Mouse (Mus musculus) mouse trophoblast stem cell (cell line): ENCODE data around the gene Acat2.
"Not testable (repeated sequence)": the region's sequence is repeated elsewhere in the genome, so short reads cannot be mapped to it uniquely, and the experiment has no call there.

Experiments used
- in situ Hi-C, 2 experiments: fragments of 300-500 bp; cut with MseI, MboI; formaldehyde crosslinking; loops; 2 replicates in 1 of 2; 3 replicates in 1 of 2; pipeline ENCODE4 v1.15.1; 2025

The Acat2 gene

DNA sequence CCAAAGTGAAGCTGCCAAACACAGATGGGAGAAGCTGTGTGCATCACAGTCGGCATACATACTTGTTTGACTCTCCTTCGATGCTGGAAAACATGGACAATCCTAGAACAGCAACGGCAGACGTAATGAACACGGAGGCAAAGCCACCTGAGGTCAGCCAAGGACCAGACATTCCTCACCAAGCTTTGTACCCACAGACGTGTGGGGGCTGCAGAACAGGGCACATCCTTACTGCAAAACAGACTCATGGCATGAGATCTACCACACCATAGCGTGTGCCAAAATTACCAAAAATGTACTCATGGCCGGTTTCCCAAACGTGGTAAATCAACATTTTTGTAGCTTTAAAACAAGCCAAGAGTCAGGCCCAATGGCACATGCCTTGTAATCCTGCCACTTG is 54.1 kb downstream of the Acat2 start:
- in situ Hi-C loops, result no loop called here

DNA sequence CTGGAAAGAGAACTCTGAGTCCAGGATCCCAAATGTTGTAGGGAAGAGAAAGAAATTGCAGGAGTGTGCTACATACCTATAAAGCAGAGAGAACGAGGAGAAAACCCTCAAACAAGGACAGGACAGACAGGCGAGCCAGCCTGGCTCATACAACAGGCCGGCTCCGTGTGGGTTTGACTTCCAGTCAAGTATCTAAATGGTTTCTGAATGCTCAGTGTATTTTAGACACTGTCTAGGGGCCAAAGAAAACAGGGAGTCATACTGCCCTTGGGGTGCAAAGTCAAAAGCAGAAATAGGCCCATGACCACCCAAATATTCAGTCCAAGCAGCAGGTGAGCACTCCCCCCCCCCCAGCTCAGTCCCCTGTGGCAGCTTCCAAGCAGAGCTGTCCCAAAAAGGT is 54.7 kb downstream of the Acat2 start:
- in situ Hi-C loops, result no loop called here

DNA sequence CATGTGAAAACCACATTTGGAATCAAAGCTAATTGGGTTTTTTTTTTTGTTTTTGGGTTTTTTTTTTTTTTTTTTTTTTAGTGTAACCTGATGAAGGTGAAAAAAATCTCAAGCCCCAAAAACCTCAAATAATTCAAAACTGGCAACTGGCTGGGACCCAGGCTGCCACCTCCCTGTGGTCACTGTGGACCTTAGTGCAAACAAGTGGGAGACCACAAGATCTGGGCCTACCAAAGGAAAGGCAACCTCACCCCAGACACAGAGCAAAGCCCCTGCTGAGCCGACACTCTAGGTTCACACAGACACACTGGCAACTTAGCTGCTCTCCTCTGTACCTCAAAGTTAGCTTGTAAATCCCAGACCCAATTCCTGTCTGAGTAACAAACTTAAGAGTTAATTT is 56.2 kb downstream of the Acat2 start:
- in situ Hi-C loops, result no loop called here

DNA sequence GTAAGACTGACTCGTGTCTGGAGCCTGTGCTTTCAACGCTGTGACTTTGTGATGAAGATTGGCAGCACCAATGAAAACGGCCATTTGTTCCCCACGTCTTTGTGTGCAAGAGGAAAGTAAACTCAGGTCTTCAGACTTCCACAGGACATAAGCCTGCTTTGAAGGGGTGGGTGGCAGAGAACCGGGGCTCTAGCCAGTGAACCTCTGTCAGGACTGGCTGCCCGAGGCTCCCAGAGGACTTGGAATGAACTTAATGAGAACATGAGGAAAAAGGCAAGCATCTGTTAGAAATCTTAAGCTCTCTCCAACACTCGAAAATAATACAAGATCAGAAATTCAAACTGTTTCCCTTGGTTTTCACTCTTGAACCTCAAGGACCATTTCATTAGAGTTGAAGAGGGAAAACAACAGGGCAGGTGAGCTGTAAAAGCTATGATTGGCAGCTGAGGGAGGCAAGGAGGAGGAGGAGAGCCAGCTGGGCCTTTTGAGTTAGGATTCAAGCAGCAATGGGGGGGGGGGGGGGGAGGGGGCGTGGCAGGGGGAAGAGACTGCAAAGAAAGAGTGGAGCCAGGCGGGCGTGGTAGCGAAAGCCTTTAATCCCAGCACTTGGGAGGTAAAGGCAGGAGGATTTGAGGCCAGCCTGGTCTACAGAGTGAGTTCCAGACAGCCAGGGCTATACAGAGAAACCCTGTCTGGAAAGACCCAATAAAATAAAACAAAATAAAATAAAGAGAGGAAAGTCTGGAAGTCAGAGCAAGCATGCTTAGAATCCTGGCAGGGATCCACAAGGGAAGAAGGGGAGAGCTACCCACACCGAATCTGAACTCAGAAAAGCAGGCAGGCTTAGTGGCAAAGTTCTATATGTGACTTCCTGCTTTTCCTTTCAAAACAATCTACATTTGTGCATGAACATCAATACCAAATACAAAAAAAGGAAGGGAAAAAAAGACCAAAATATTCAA is 56.9 kb downstream of the Acat2 start:
- in situ Hi-C loops, result no loop called here

DNA sequence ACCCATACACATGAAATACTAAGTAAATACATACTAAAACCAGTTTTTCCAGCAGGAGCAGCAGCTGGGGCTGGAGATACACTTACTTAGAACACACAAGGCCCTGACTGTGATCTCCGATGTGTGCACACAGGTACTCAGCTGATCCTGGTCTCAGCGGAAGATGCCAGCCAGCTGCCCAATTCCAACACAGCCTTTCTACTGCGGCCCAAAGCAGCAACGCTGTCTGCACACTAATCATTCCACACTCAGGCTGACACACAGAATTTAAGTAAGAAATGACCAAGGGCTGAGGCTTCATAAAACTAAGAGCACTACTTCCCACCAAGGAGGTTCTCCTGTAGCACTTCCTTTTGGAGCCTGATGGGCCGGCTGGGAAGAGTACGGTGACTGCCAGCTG is 58.3 kb downstream of the Acat2 start:
- in situ Hi-C loops, result no loop called here

DNA sequence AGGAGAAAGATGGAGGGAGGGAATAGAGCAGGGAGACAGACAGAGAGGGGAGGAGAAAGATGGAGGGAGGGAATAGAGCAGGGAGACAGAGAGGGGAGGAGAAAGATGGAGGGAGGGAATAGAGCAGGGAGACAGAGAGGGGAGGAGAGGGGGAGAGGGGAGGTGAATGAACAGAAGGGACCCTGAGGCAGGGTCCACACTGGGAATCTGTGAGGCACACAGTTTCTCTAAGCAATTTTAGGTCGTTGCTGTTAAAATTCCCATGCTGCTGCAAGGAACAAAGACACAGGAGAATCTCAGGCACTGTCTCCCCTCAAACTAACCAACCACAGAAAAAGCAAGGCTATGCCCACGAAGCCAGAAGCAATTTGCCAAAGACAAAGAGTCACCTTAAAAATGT is 61.9 kb downstream of the Acat2 start:
- in situ Hi-C loops, result not testable (repeated sequence)

DNA sequence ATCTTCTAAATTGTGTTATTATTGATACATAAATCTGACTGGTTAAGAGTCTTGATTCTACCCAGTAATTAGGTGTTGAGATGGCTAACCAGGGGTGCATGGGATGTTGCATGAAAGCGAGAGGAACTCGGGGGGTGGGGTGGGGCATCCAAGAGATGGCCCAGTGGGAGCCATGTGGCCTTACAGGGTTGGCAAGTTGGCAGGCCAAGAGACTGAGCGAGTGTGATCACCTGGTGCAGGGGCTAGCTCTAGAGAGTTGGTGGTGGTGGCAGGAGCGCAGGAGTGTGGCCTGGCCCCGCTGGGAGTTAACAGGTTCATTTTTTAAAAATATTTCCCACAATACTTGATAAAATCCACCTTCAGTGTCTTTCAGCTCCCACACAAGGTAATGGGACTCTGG is 62.9 kb downstream of the Acat2 start:
- in situ Hi-C loops, result no loop called here
